Mouse (Mus musculus): ENCODE measurements around the gene Frmd5.

- TF ChIP-seq EP300 (IDR thresholded peaks at IDR 0.05) (no peak), CTCF (IDR thresholded peaks at IDR 0.05) (no peak)
Observed at GRCm38 (mm10) chr2:121570999-121571655, 235.8 kb downstream of the Frmd5 start.
